Mouse (Mus musculus): ENCODE data around the gene Fkrp. TPM values are rescaled to one million over a fixed set of nuclear protein-coding genes. Genes with fewer than 3 reads are reported as not detected.
A peak's percentile ranks its signal among the peaks of the same experiment; 100 is the strongest.

Gene Fkrp
- polyA plus RNA-seq, 1 experiment from 2014 or later = 20.3 TPM

GRCm38 (mm10) chr7:16783758-16784415 lies 32.6 kb downstream of the Fkrp start:
- H3K4me2 ChIP-seq (ENCODE audit: low read depth, low read length) = peak overlapping the region; percentile 97
- peaks cover 25% of the 10 kb centered on the region; the same call in 1 of the 2 replicates for H3K4me1 ChIP-seq (ENCODE audit: control insufficient read depth, insufficient read depth, low read length)
- peak overlapping the region; percentile 2 for H3K9ac ChIP-seq (ENCODE audit: low read depth, low read length)
- H3K9me3 ChIP-seq (ENCODE audit: control insufficient read depth, low read length) = no peaks in the 10 kb centered on the region
- WGBS = 46% methylated on average over 17 of the region's 17 CpGs
- no peaks in the 10 kb centered on the region for H3K27me3 ChIP-seq (replicated peaks; ENCODE audit: control insufficient read depth, insufficient read depth, low read length)
- peak overlapping the region; percentile 78 for H3K4me3 ChIP-seq (ENCODE audit: low read length)
- ATAC-seq = no peak
- H3K36me3 ChIP-seq (ENCODE audit: control insufficient read depth, insufficient read depth, low read length) = no peaks in the 10 kb centered on the region
- H3K27ac ChIP-seq (ENCODE audit: low read length) = no peak overlapping the region

GRCm38 (mm10) chr7:16783224-16783688 lies 33.3 kb downstream of the Fkrp start:
- H3K36me3 ChIP-seq (ENCODE audit: control insufficient read depth, insufficient read depth, low read length) = no peaks in the 10 kb centered on the region
- 27% methylated on average over 10 of the region's 10 CpGs for WGBS
- ATAC-seq = peak; percentile 29
- H3K9me3 ChIP-seq (ENCODE audit: control insufficient read depth, low read length) = no peaks in the 10 kb centered on the region
- peak overlapping the region; percentile 78 for H3K4me3 ChIP-seq (ENCODE audit: low read length)
- H3K27ac ChIP-seq (ENCODE audit: low read length) = no peak overlapping the region
- peaks cover 25% of the 10 kb centered on the region; the same call in 1 of the 2 replicates for H3K4me1 ChIP-seq (ENCODE audit: control insufficient read depth, insufficient read depth, low read length)
- peak overlapping the region; percentile 97 for H3K4me2 ChIP-seq (ENCODE audit: low read depth, low read length)
- no peaks in the 10 kb centered on the region for H3K27me3 ChIP-seq (replicated peaks; ENCODE audit: control insufficient read depth, insufficient read depth, low read length)
- peak overlapping the region; percentile 82 for H3K9ac ChIP-seq (ENCODE audit: low read depth, low read length)

- Histone ChIP-seq H3K36me3 (ENCODE audit: control insufficient read depth, insufficient read depth, low read length) (no peaks in the 10 kb centered on the region), H3K27ac (ENCODE audit: low read length) (no peak overlapping the region), H3K27me3 (replicated peaks; ENCODE audit: control insufficient read depth, insufficient read depth, low read length) (no peaks in the 10 kb centered on the region), H3K9me3 (ENCODE audit: control insufficient read depth, low read length) (no peaks in the 10 kb centered on the region), H3K4me1 (ENCODE audit: control insufficient read depth, insufficient read depth, low read length) (peaks cover 25% of the 10 kb centered on the region; the same call in 1 of the 2 replicates), H3K9ac (ENCODE audit: low read depth, low read length) (peak overlapping the region; percentile 82), H3K4me3 (ENCODE audit: low read length) (peak overlapping the region; percentile 78), H3K4me2 (ENCODE audit: low read depth, low read length) (peak overlapping the region; percentile 97)
- ATAC-seq = no peak
- WGBS = 10% methylated on average over 11 of the region's 11 CpGs
Observed at GRCm38 (mm10) chr7:16782555-16783125, 33.9 kb downstream of the Fkrp start.

- Histone ChIP-seq H3K9ac (ENCODE audit: low read depth, low read length) (peak overlapping the region; percentile 82), H3K4me1 (ENCODE audit: control insufficient read depth, insufficient read depth, low read length) (peaks cover 25% of the 10 kb centered on the region; the same call in 1 of the 2 replicates), H3K36me3 (ENCODE audit: control insufficient read depth, insufficient read depth, low read length) (no peaks in the 10 kb centered on the region), H3K4me2 (ENCODE audit: low read depth, low read length) (peak overlapping the region; percentile 97), H3K9me3 (ENCODE audit: control insufficient read depth, low read length) (no peaks in the 10 kb centered on the region), H3K27ac (ENCODE audit: low read length) (peak overlapping the region; percentile 68), H3K4me3 (ENCODE audit: low read length) (peak overlapping the region; percentile 78), H3K27me3 (replicated peaks; ENCODE audit: control insufficient read depth, insufficient read depth, low read length) (no peaks in the 10 kb centered on the region)
- under 1% methylated on average over 60 of the region's 60 CpGs for WGBS
- peak; percentile 19 for ATAC-seq
Observed at GRCm38 (mm10) chr7:16781816-16782554, 34.5 kb downstream of the Fkrp start.

GRCm38 (mm10) chr7:16781555-16781815 lies 35.0 kb downstream of the Fkrp start:
- Histone ChIP-seq H3K4me3 (ENCODE audit: low read length) (peak overlapping the region; percentile 78), H3K9me3 (ENCODE audit: control insufficient read depth, low read length) (no peaks in the 10 kb centered on the region), H3K27ac (ENCODE audit: low read length) (peak overlapping the region; percentile 68), H3K4me2 (ENCODE audit: low read depth, low read length) (peak overlapping the region; percentile 97), H3K9ac (ENCODE audit: low read depth, low read length) (peak overlapping the region; percentile 82), H3K36me3 (ENCODE audit: control insufficient read depth, insufficient read depth, low read length) (no peaks in the 10 kb centered on the region), H3K27me3 (replicated peaks; ENCODE audit: control insufficient read depth, insufficient read depth, low read length) (no peaks in the 10 kb centered on the region), H3K4me1 (ENCODE audit: control insufficient read depth, insufficient read depth, low read length) (peaks cover 25% of the 10 kb centered on the region; the same call in 1 of the 2 replicates)
- peak; percentile 51 for ATAC-seq
- WGBS = 0% methylated on average over 10 of the region's 10 CpGs

- peak within 1 kb of the TSS; percentile 82 for H3K9ac ChIP-seq (ENCODE audit: low read depth, low read length)
- H3K27ac ChIP-seq (ENCODE audit: low read length) = peak within 1 kb of the TSS; percentile 68
- peak; percentile 76 for ATAC-seq
- no peaks in the 10 kb centered on the region for H3K27me3 ChIP-seq (replicated peaks; ENCODE audit: control insufficient read depth, insufficient read depth, low read length)
- H3K36me3 ChIP-seq (ENCODE audit: control insufficient read depth, insufficient read depth, low read length) = no peaks in the 10 kb centered on the region
- peaks cover 25% of the 10 kb centered on the region; the same call in 1 of the 2 replicates for H3K4me1 ChIP-seq (ENCODE audit: control insufficient read depth, insufficient read depth, low read length)
- WGBS = 3% methylated on average over 34 of the region's 34 CpGs
- no peaks in the 10 kb centered on the region for H3K9me3 ChIP-seq (ENCODE audit: control insufficient read depth, low read length)
- peak within 1 kb of the TSS; percentile 78 for H3K4me3 ChIP-seq (ENCODE audit: low read length)
- H3K4me2 ChIP-seq (ENCODE audit: low read depth, low read length) = peak within 1 kb of the TSS; percentile 97
Observed at GRCm38 (mm10) chr7:16780825-16781554, 35.5 kb downstream of the Fkrp start, which contains the start of gene Slc1a5. Gene Slc1a5 (plus strand): TSS chr7:16781340.

- WGBS = 63% methylated on average over 5 of the region's 5 CpGs
- H3K4me2 ChIP-seq (ENCODE audit: low read depth, low read length) = no peak overlapping the region
- no peaks in the 10 kb centered on the region for H3K36me3 ChIP-seq (ENCODE audit: control insufficient read depth, insufficient read depth, low read length)
- ATAC-seq = no peak
- H3K4me3 ChIP-seq (ENCODE audit: low read length) = no peak overlapping the region
- H3K9me3 ChIP-seq (ENCODE audit: control insufficient read depth, low read length) = no peaks in the 10 kb centered on the region
- no peak overlapping the region for H3K9ac ChIP-seq (ENCODE audit: low read depth, low read length)
- no peak overlapping the region for H3K27ac ChIP-seq (ENCODE audit: low read length)
- peaks cover 22% of the 10 kb centered on the region; the same call in 1 of the 2 replicates for H3K4me1 ChIP-seq (ENCODE audit: control insufficient read depth, insufficient read depth, low read length)
- H3K27me3 ChIP-seq (replicated peaks; ENCODE audit: control insufficient read depth, insufficient read depth, low read length) = no peaks in the 10 kb centered on the region
Observed at GRCm38 (mm10) chr7:16780076-16780475, 36.5 kb downstream of the Fkrp start.

- Histone ChIP-seq H3K4me2 (ENCODE audit: low read depth, low read length) (no peak overlapping the region), H3K9ac (ENCODE audit: low read depth, low read length) (no peak overlapping the region), H3K4me3 (ENCODE audit: low read length) (no peak overlapping the region), H3K4me1 (ENCODE audit: control insufficient read depth, insufficient read depth, low read length) (no peaks in the 10 kb centered on the region; the same call in 1 of the 2 replicates), H3K36me3 (ENCODE audit: control insufficient read depth, insufficient read depth, low read length) (no peaks in the 10 kb centered on the region), H3K27me3 (replicated peaks; ENCODE audit: control insufficient read depth, insufficient read depth, low read length) (no peaks in the 10 kb centered on the region), H3K27ac (ENCODE audit: low read length) (no peak overlapping the region), H3K9me3 (ENCODE audit: control insufficient read depth, low read length) (peaks cover 5% of the 10 kb centered on the region; the same call in 1 of the 2 replicates)
- WGBS = 50% methylated on average over 5 of the region's 5 CpGs
- 0 out of 2 replicates have a peak, but pooled peaks have one; percentile 9 for ATAC-seq
Observed at GRCm38 (mm10) chr7:16775888-16776287, 40.6 kb downstream of the Fkrp start.

GRCm38 (mm10) chr7:16766443-16766842 lies 50.1 kb downstream of the Fkrp start:
- Histone ChIP-seq H3K9ac (ENCODE audit: low read depth, low read length) (no peak overlapping the region), H3K36me3 (ENCODE audit: control insufficient read depth, insufficient read depth, low read length) (no peaks in the 10 kb centered on the region), H3K4me1 (ENCODE audit: control insufficient read depth, insufficient read depth, low read length) (no peaks in the 10 kb centered on the region), H3K9me3 (ENCODE audit: control insufficient read depth, low read length) (peaks cover 8% of the 10 kb centered on the region), H3K27me3 (replicated peaks; ENCODE audit: control insufficient read depth, insufficient read depth, low read length) (no peaks in the 10 kb centered on the region), H3K27ac (ENCODE audit: low read length) (no peak overlapping the region), H3K4me3 (ENCODE audit: low read length) (no peak overlapping the region), H3K4me2 (ENCODE audit: low read depth, low read length) (no peak overlapping the region)
- WGBS = 51% methylated on average over 2 of the region's 2 CpGs
- ATAC-seq = no peak

Measured in intestine, embryonic 16.5 days (tissue).